Mouse (Mus musculus) CD4-positive, CD25-positive, alpha-beta regulatory T cell, adult 2 months (primary cell): Measurements from ENCODE around the gene Pxn.

ENCODE experiments used
- DNase-seq: peaks from one replicate; pipeline ENCODE4 v3.0.0-alpha.2; 2012; ENCODE audit warnings: low read depth, low spot score

Pxn gene

GRCm38 (mm10) chr5:115579363-115579762 is 72.9 kb downstream of the Pxn start:
- DNase-seq = no peak

DNA sequence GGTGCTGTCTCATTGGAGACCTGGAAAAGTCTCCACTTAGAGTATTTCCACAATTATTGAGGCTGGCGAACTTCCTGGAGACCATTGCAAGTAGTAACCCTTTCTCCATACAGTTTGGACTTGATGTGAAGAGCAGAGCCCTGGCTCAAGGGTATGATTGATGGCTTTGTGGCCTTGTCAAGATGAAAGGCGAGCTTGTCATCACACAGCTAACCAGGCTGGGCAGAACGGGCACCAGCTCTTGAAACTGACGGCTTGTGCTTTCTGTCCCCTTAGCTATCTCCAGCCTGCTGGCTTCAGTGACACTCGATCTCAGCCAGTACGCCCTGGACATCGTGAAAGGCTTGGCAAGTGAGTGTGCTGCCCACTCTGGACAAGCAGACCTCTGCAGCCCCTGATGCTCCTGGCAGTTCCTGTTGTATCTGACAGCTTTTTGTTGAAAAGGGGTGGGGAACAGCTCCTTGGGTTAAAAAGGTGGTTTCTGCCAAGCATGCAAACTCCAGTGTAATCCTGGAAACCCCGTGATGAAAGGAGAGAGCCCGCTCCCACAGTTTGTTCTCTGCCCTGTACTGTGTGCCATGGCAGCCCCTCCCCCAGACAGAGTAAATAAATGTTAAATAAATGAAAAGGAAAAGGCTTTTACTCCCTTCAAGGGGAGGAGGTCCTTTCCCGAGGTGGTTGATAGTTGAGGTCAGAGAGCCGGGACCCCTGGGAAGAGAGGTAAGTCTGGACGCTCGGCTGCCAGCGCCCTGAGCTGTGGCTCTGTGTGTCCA is 73.9 kb downstream of the Pxn start:
- DNase-seq = no peak

- no peak for DNase-seq
These were observed 75.2 kb downstream of the Pxn start for GRCm38 (mm10) chr5:115581662-115582061.

DNA sequence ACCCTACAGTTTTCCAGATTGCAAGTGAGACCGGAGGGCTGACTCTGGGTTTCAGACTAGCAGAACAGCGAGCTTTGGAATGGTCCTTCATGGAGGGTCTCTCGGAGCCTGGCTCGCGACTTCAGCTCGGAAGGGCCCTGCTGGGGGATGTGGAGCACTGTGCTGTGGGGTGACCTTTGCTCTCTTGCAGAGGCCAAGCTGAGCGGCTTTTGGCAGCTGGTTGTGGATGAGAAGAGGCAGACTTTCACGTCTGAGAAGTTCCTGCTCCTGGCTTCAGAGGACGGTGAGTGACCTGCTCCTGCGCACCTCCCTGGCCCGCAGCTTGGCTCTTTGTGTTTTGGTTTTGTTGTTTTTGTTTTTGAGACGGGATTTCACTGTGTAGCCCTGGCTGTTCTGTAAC is 79.1 kb downstream of the Pxn start:
- DNase-seq = no peak

- no peak for DNase-seq
These were observed 79.7 kb downstream of the Pxn start for GRCm38 (mm10) chr5:115586166-115586565.

DNA sequence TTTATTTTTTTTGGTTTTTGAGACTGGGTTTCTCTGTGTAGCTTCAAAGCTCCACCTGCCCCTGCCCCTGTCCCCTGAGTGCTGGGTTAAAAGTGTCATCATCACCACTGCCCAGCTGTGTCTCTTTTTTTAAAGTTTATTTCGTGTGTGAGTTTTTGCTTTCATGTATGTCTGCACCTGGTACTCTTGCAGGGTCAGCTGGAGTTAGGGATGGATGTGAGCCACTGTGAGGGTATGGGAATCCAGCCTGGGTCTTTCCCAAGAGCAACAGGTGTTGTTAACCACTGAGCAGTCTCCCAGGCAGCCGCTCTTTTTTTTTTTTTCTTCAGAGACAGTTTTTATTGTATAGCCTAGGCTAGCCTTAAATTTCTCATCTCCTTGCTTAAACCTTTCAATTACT is 80.3 kb downstream of the Pxn start:
- DNase-seq = no peak

- DNase-seq = no peak
These were observed 84.6 kb downstream of the Pxn start for GRCm38 (mm10) chr5:115591028-115591427.

GRCm38 (mm10) chr5:115591506-115591905 is 85.0 kb downstream of the Pxn start:
- DNase-seq = no peak

DNA sequence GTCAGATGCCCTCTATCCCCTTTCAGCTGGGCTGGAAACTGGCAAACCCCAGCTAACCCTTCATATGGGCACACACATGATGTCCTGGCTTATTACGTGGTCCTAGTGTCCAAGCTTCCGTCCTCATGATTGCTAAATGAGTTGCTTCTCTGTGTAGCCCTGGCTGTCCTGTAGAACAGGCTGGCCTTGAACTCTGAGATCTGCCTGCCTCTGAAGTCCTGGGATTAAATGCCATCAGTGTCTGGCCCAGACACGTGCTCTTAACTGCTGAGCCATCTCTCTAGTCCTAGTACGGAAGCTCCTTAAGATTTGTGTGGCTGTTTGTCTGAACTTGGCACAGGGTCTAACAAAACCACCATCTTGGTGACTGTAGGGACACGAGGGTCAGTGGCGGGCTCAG is 97.1 kb downstream of the Pxn start:
- DNase-seq = no peak
